Mouse (Mus musculus): ENCODE measurements around the gene Cenpv. TPM values are rescaled to one million over a fixed set of nuclear protein-coding genes. Genes with fewer than 3 reads are reported as not detected.
"Not testable (repeated sequence)": the region's sequence is repeated elsewhere in the genome, so short reads cannot be mapped to it uniquely, and the experiment has no call there.

The Cenpv gene
- total RNA-seq, 2 experiments from 2014 or later, result 34.7 to 36.9 TPM

DNA sequence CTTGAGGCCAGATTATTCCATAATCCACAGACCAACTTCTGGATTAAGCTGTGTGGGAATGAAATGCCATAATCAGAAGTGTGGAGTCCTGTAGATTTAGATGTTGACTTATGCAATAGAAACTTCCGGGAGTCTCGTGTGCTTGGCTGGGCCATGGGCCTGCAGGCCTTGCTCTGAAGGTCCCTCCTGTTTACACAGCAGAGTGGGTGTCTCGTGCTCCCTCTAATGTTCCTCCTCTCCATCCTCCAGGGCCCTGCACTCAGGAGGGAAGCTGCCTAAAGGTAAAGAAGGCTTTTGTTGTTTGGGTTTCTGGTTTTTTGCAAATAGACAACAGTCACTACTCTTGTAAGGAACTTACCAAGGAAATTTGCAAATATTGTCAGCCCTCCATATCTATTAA lies 29.5 kb downstream of the Cenpv start:
- no peak for DNase-seq (ENCODE audit: low spot score in 2 of 2)

GRCm38 (mm10) chr11:62508816-62509215 lies 30.2 kb downstream of the Cenpv start:
- DNase-seq (ENCODE audit: low spot score in 2 of 2), result not testable (repeated sequence)

DNA sequence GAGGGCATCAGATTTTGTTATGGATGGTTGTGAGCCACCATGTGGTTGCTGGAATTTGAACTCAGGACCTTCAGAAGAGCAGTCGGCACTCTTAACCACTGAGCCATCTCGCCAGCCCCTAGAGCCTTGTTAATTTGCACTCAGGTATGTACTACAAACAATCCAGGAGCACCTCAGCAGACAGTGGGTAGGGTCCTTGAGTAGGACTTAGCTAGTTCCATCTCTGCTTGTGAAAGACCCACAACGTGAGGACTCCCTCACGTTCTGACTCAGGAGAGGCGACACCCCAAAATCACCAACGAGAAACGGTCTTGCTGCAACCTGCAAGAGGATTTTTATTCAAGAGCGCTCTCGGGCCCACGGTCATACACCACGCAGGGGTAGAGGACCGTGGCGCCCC lies 30.7 kb downstream of the Cenpv start:
- not testable (repeated sequence) for DNase-seq (ENCODE audit: low spot score in 2 of 2)

- no peak for DNase-seq (ENCODE audit: low spot score in 2 of 2)
Observed at GRCm38 (mm10) chr11:62507683-62508082, 31.4 kb downstream of the Cenpv start.

- no peak for DNase-seq (ENCODE audit: low spot score in 2 of 2)
Observed at GRCm38 (mm10) chr11:62500529-62500928, 38.5 kb downstream of the Cenpv start.

DNA sequence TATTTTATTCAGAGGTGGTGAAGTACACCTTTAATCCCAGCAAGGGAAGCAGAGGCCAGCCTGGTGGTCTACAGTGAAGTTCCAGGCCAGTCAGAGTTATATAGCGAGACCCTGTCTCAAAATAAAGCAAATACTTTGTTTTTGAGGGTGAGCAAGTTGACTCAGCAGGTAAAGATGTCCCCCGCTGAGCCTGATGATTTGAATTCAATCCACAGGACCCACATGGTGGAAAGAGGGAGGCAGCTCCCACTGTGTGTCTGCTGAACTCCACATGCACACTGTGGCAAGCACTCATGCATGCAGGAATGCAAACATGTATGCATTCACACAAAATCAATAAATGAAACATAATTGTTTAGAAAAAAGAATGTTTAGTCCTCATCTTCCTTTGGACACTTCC lies 40.3 kb downstream of the Cenpv start:
- no peak for DNase-seq (ENCODE audit: low spot score in 2 of 2)

- no peak for DNase-seq (ENCODE audit: low spot score in 2 of 2)
Observed at GRCm38 (mm10) chr11:62497181-62497580, 41.9 kb downstream of the Cenpv start.

DNA sequence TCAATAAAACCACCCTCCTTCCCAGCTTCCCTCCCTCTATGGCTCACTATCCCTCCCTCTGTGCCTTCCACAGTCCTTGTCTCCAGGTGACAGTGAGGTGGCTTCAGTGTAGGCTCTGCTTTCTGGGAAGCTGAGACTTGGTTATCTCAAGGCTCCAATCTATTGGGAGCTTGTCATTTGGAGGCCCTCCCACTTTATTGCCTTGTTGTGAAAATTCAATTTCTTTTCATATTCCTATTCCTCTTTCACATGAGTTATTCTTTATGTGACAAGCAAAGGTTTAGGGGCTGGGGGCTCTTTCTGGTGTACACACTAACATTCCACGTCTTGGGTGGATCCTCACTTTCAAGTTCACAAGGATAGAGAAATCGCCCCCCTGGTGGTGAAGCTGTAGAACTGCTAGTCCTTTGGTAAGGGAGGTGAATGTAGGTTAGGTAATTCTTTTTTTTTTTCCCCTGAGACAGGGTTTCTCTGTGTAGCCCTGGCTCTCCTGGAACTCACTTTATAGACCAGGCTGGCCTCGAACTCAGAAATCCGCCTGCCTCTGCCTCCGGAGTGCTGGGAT lies 42.8 kb downstream of the Cenpv start:
- DNase-seq (ENCODE audit: low spot score in 2 of 2), result no peak

- DNase-seq (ENCODE audit: low spot score in 2 of 2), result peak in 1 of 2 experiments; percentile 3
Observed at GRCm38 (mm10) chr11:62495276-62495801, 43.7 kb downstream of the Cenpv start.

DNA sequence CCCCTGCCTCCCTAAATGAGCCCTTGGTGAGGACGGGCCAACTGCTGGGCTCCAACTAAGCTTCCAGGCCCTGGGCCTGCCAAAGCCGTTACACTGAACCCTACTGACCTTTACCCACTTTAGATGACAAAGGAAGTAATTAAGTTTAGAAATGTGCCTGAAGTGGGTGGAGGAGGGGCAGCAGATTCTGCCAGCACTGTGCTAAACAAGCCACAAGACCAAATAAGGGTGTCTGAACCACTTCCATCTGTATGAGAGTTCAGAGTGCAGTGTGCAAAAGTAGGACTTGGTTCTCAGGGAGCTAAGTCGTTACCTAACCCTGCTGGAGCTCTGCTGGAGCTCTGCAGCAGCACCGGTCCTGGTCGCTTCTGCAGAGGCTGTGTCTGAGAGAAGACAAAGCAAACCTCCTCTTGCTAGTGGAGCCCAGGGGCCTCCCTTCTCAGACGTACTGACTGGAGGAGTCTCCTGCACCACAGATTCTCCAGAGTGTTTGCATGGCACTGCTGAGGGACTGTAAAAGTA lies 44.2 kb downstream of the Cenpv start:
- DNase-seq (ENCODE audit: low spot score in 2 of 2), result peak in 1 of 2 experiments; percentile 17

- no peak for DNase-seq (ENCODE audit: low spot score in 2 of 2)
Observed at GRCm38 (mm10) chr11:62493701-62494100, 45.4 kb downstream of the Cenpv start.

DNA sequence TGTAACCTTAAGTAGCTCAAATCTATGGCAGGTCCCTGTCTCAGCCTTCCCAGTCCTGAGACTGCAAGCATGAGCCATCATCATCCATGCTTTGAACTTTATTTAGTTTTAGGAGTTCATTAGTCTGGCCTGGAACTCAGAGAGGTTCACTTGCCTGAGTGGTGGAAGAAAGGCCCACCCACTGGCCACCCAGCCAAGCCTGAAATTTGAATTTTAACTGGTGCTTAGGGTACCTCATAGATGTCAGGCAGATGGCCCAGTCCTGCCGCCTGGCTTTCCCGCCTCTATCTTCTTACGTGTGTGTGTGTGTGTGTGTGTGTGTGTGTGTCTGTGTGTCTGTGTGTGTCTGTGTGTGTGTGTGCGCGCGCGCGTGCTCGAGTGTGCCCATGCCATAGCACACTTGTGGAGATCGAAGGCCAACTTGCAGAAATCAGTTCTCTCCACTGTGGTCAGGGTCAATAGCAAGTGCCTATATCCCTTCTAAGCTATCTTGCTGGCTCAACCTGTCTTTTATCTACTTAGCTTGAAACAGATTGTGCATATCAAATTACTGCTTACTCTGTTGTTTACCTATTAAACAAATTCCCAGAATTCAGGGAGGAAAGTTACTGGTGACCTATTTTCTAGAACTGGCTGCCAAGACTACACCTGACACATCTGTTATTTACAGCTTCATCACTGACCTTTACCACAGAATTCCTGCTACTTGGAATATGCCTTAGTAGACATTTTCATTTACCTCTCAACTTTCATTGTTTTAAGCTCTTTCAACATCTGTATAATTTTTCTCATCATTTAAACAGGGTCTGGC lies 51.3 kb downstream of the Cenpv start:
- DNase-seq (ENCODE audit: low spot score in 2 of 2), result no peak

- no peak for DNase-seq (ENCODE audit: low spot score in 2 of 2)
Observed at GRCm38 (mm10) chr11:62486949-62487348, 52.1 kb downstream of the Cenpv start.

- no peak for DNase-seq (ENCODE audit: low spot score in 2 of 2)
Observed at GRCm38 (mm10) chr11:62479581-62479980, 59.5 kb downstream of the Cenpv start.

DNA sequence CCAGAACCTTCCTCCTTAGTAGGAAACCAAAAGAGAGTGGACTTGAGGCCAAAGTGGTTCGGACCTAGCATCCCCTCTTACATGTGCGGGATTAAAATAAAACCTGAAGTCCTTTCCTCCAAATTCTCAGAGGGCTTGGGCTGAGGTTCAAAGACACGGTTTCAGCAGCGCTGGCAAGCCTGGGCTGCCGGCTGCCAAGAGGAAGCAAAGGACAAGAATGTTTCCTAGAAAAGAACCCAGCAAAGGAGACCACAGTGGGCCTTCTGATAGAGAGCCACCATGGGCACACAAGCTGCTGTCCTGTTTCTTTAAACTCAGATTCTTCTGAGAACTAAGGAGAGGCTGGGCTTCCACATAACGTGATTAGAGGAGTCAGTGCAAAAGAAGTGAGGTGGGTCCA lies 60.1 kb downstream of the Cenpv start:
- no peak for DNase-seq (ENCODE audit: low spot score in 2 of 2)

- DNase-seq (ENCODE audit: low spot score in 2 of 2), result no peak
Observed at GRCm38 (mm10) chr11:62476156-62476555, 62.9 kb downstream of the Cenpv start.

Other genes starting within 250 kb of the Cenpv start
- 1 to 10 TPM; 4.7 to 5.7 TPM for gene Pigl, start 80.8 kb downstream of the Cenpv start, total RNA-seq (2021)
- gene Ncor1, start 80.7 kb downstream of the Cenpv start, total RNA-seq (2021), result 100 to 1,000 TPM; 271 to 275 TPM
- 1,000 to 10,000 TPM; 1,699 to 1,805 TPM for gene Ubb, start 11.9 kb upstream of the Cenpv start, total RNA-seq (2021)
- gene Trpv2, start 35.2 kb upstream of the Cenpv start, total RNA-seq (2021), result 10 to 100 TPM; 21.1 to 21.2 TPM
- gene Lrrc75a, start 109.3 kb upstream of the Cenpv start, total RNA-seq (2021), result 10 to 100 TPM; 24.2 to 28.0 TPM
- 10 to 100 TPM; 23.7 to 24.0 TPM for gene Mmgt2, start 109.4 kb upstream of the Cenpv start, total RNA-seq (2021)
- 10 to 100 TPM; 16.8 to 17.2 TPM for gene Zfp287, start 192.6 kb upstream of the Cenpv start, total RNA-seq (2021)
- not detected for gene Gm10428, start 213.8 kb upstream of the Cenpv start, total RNA-seq (2021)